Mouse (Mus musculus): ENCODE measurements around the gene Dennd5a. TPM values are rescaled to one million over a fixed set of nuclear protein-coding genes. Genes with fewer than 3 reads are reported as not detected.

Dennd5a gene
- 21.5 TPM for total RNA-seq (2023)

GRCm38 (mm10) chr7:109959716-109960612 is at the start of gene Dennd5a:
Dennd5a (minus strand) TSS chr7:109960470.

GRCm38 (mm10) chr7:109986775-109987174 is 26.5 kb upstream of the Dennd5a start, which contains the start of gene Tmem41b:
Tmem41b (minus strand) TSS chr7:109986929.

GRCm38 (mm10) chr7:109865370-109866229 is 94.7 kb downstream of the Dennd5a start, which contains the start of gene Scube2:
Scube2 (minus strand) TSS chr7:109865679.

Other genes with a start within 250 kb of the Dennd5a start
- not detected for gene BC051019, start 236.6 kb downstream of the Dennd5a start, total RNA-seq (2023)
- gene Ascl3, start 228.7 kb downstream of the Dennd5a start, total RNA-seq (2023): 1.1 TPM
- 34.5 TPM for gene Tmem9b, start 207.6 kb downstream of the Dennd5a start, total RNA-seq (2023)
- gene Nrip3, start 178.4 kb downstream of the Dennd5a start, total RNA-seq (2023): 0.12 TPM
- gene Scube2, start 94.8 kb downstream of the Dennd5a start, total RNA-seq (2023): not detected
- gene Tmem41b, start 26.5 kb upstream of the Dennd5a start, total RNA-seq (2023): 42.7 TPM
- gene Ipo7, start 57.8 kb upstream of the Dennd5a start, total RNA-seq (2023): 63.5 TPM
- gene Zfp143, start 100.7 kb upstream of the Dennd5a start, total RNA-seq (2023): 25.8 TPM
- 2.1 TPM for gene Wee1, start 161.6 kb upstream of the Dennd5a start, total RNA-seq (2023)

All from CD8-positive naive resting alpha-beta T cell, adult 57 days (primary cell).